Mouse (Mus musculus): ENCODE measurements around the gene Dlx5. TPM values are rescaled to one million over a fixed set of nuclear protein-coding genes. Genes with fewer than 3 reads are reported as not detected.

The Dlx5 gene
- polyA plus RNA-seq (2017; shearing (Covaris generic)) = not detected

GRCm38 (mm10) chr6:6881638-6882190 is at the start of gene Dlx5:
TSS of gene Dlx5 (minus strand) at chr6:6882085.

GRCm38 (mm10) chr6:6863160-6863870 is 18.6 kb downstream of the Dlx5 start, which contains the start of gene Dlx6:
TSS of gene Dlx6 (plus strand) at chr6:6863334.

Other genes starting within 250 kb of the Dlx5 start
- gene Dlx6, start 18.8 kb downstream of the Dlx5 start, polyA plus RNA-seq (2017; shearing (Covaris generic)) = 0.82 TPM
- 2.5 TPM for gene Sdhaf3, start 73.9 kb upstream of the Dlx5 start, polyA plus RNA-seq (2017; shearing (Covaris generic))